8 mouse cellular contexts compared by ENCODE assay signal in genomic region chr1:192137926-192138910, GRCm38 (mm10). TPM values are rescaled to one million over a fixed set of nuclear protein-coding genes. Genes with fewer than 3 reads are reported as not detected.
DNase-seq lines count a peak whose midpoint lies in the region; ATAC-seq lines count a peak whose summit lies in the region.

Gene Rcor3, minus strand, starts transcription at chr1:192138062.

- peak within 1 kb of the TSS; percentile 87 for H3K4me3 ChIP-seq in hindbrain, embryonic 13.5 days

- no peaks in the 10 kb centered on the region for H3K27me3 ChIP-seq in hindbrain, embryonic 13.5 days

- no peaks in the 10 kb centered on the region for H3K36me3 ChIP-seq in hindbrain, embryonic 13.5 days

- peak within 1 kb of the TSS; percentile 95 for H3K9ac ChIP-seq in hindbrain, embryonic 13.5 days

- H3K4me2 ChIP-seq in hindbrain, embryonic 13.5 days, result peak within 1 kb of the TSS; percentile 89

- ATAC-seq in hindbrain, embryonic 13.5 days (ENCODE audit: low FRiP score), result peak; percentile 89

- no peaks in the 10 kb centered on the region for H3K9me3 ChIP-seq in hindbrain, embryonic 13.5 days

- H3K4me1 ChIP-seq in hindbrain, embryonic 13.5 days (replicated peaks), result peaks cover 31% of the 10 kb centered on the region

- H3K27ac ChIP-seq in hindbrain, embryonic 13.5 days, result peak within 1 kb of the TSS; percentile 99

- under 1% methylated on average over 71 of the region's 88 CpGs for WGBS in hindbrain, embryonic 13.5 days

- DNase-seq in NIH3T3 (ENCODE audit: low read depth), result peak; percentile 91
- peak; percentile 88 to 92 for DNase-seq in cerebellum, postnatal 10 days
- peak; percentile 63 to 68 for DNase-seq in frontal cortex, postnatal 14 days (ENCODE audit: low spot score in 2 of 2)
- DNase-seq in layer of hippocampus, postnatal 25 days (ENCODE audit: extremely low spot score in 1 of 2, low spot score in 1 of 2), result peak; percentile 68 to 73
- peak; percentile 78 for DNase-seq in lung, postnatal 25 days (ENCODE audit: low spot score)
- DNase-seq in retina, embryonic 14.5 days (ENCODE audit: low spot score), result peak; percentile 81
- DNase-seq in thymus, postnatal 4 days, result peak; percentile 81

RNA-seq across cellular contexts. Expression of gene Rcor3, which starts in this region (rescaled TPM):
- 29.5 and 32.9 TPM in 2 replicates for polyA plus RNA-seq in hindbrain, embryonic 13.5 days (2015; fragmentation: Nextera tagmentation; extraction: Ambion mirVana)
- 10 to 100 TPM; 36.4 to 51.1 TPM for total RNA-seq in layer of hippocampus, postnatal 25 days (2021)

Comparison
In these comparisons a context has a peak if more than half of its experiments do, and no peak if none do; other contexts are left out.
1. Peak in every context shown above with its lines: DNase-seq, ATAC-seq, H3K4me3 ChIP-seq and H3K27ac ChIP-seq.